In genomic region chr19:3753738-3754137, GRCm38 (mm10) we compare ENCODE assay signal across 12 mouse cellular contexts.
"Had no signal": no experiment of that assay in that cellular context is flagged by ENCODE, and none has a peak within 500 bp of the region (broad histone marks: within the 10 kb centered on the region; RNA-seq: fewer than 3 reads in every experiment).

No protein-coding gene starts in this region.

- H3K9me3 ChIP-seq: limb, embryonic 12.5 days; midbrain, embryonic 12.5 days; neural tube, embryonic 15.5 days had no signal

- H3K9ac ChIP-seq: limb, embryonic 12.5 days; liver, embryonic 14.5 days; midbrain, embryonic 12.5 days; neural tube, embryonic 15.5 days had no signal

- H3K4me3 ChIP-seq: layer of hippocampus, adult 2 months; limb, embryonic 12.5 days; midbrain, embryonic 12.5 days; myocyte; neural tube, embryonic 15.5 days had no signal

- H3K4me1 ChIP-seq: limb, embryonic 12.5 days; midbrain, embryonic 12.5 days; neural tube, embryonic 15.5 days had no signal

- DNase-seq: kidney, adult 9 months; kidney, postnatal 10 days; kidney, postnatal 4 days; liver; lung, adult 18-20 months; thymus, postnatal 4 days had no signal

- H3K27ac ChIP-seq: layer of hippocampus, adult 2 months; limb, embryonic 12.5 days; liver, embryonic 14.5 days; midbrain, embryonic 12.5 days; neural tube, embryonic 15.5 days had no signal

- H3K27me3 ChIP-seq: neural tube, embryonic 15.5 days had no signal

- H3K36me3 ChIP-seq: limb, embryonic 12.5 days; midbrain, embryonic 12.5 days; neural tube, embryonic 15.5 days had no signal

- H3K4me2 ChIP-seq: limb, embryonic 12.5 days; midbrain, embryonic 12.5 days; neural tube, embryonic 15.5 days had no signal
